Mouse (Mus musculus) midbrain, postnatal 0 days (tissue): ENCODE results near the gene Gm43302. TPM values are rescaled to one million over a fixed set of nuclear protein-coding genes. Genes with fewer than 3 reads are reported as not detected.
"Not testable (repeated sequence)": the region's sequence is repeated elsewhere in the genome, so short reads cannot be mapped to it uniquely, and the experiment has no call there.

Source experiments
- ATAC-seq: fragments of 200-750 bp; cut with Nextera tagmentation; 2 replicates; pipeline ENCODE4 v1.8.0; 2017; ENCODE audit warnings: moderate number of reproducible peaks, mild to moderate bottlenecking, moderate TSS enrichment, moderate library complexity; ENCODE audit not compliant: low FRiP score
- DNase-seq: peaks from one replicate; pipeline ENCODE4 v3.0.0-alpha.2; 2015; ENCODE audit warnings: low spot score
- H3K27ac ChIP-seq: fragments of 300-500 bp; sonication (generic); 2 replicates; pipeline ENCODE4 v1.5.1; 2014; ENCODE audit warnings: low read depth, mild to moderate bottlenecking, low read length, mixed read lengths
- H3K27me3 ChIP-seq: fragments of 300-500 bp; sonication (generic); 2 replicates; pipeline ENCODE4 v1.6.1; 2014; ENCODE audit warnings: low read length, control low read depth, mixed read lengths; ENCODE audit not compliant: insufficient read depth
- H3K36me3 ChIP-seq: fragments of 300-500 bp; sonication (generic); 2 replicates; pipeline ENCODE4 v1.6.1; 2014; ENCODE audit warnings: low read length, control low read depth, mixed read lengths; ENCODE audit not compliant: insufficient read depth
- H3K4me1 ChIP-seq: fragments of 300-500 bp; sonication (generic); 2 replicates; pipeline ENCODE4 v1.6.1; 2014; ENCODE audit warnings: mild to moderate bottlenecking, control low read depth, antibody characterized with exemption, low read length, mixed read lengths; ENCODE audit not compliant: insufficient read depth
- H3K4me2 ChIP-seq: fragments of 300-500 bp; sonication (generic); 2 replicates; pipeline ENCODE4 v1.6.1; 2014; ENCODE audit warnings: low read depth, mild to moderate bottlenecking, low read length, mixed read lengths; ENCODE audit not compliant: poor library complexity, severe bottlenecking
- H3K4me3 ChIP-seq: fragments of 300-500 bp; sonication (generic); 2 replicates; pipeline ENCODE4 v1.5.1; 2014; ENCODE audit warnings: low read depth, mild to moderate bottlenecking, low read length, moderate library complexity
- H3K9ac ChIP-seq: fragments of 300-500 bp; sonication (generic); replicated peaks from 2 replicates; pipeline ENCODE4 v1.6.1; 2014; ENCODE audit warnings: mild to moderate bottlenecking, low read length, moderate library complexity, mixed read lengths; ENCODE audit not compliant: poor library complexity, severe bottlenecking
- H3K9me3 ChIP-seq: fragments of 300-500 bp; sonication (generic); 2 replicates; pipeline ENCODE4 v1.6.1; 2016; ENCODE audit warnings: low read length, control low read depth
- CTCF ChIP-seq: IDR thresholded peaks from 2 replicates; pipeline ENCODE4 v1.5.1; 2016; ENCODE audit warnings: antibody characterized with exemption, mild to moderate bottlenecking
- WGBS: fragments of 180-500 bp; shearing (Covaris S2); extraction: QIAGEN DNeasy Blood & Tissue Kit; methylation state at CpG from one replicate; pipeline ENCODE4 v1.1.7; 2014; 5-methylcytosine and 5-hydroxymethylcytosine counted together
- polyA plus RNA-seq: library from polyadenylated mRNA; unstranded; fragments of >200 nt; fragmentation: Nextera tagmentation; extraction: Ambion mirVana; gene quantifications from 2 replicates; pipeline ENCODE4 v1.2.1, GENCODE M21; 2015
- total RNA-seq: library from RNA; depleted of rRNA; stranded (reverse); fragments of >200 nt; gene quantifications from 2 replicates; pipeline ENCODE4 v1.2.3, GENCODE M21; 2014; rRNA removed

Gene Gm43302
- total and polyA plus RNA-seq, 2 experiments from 2014 or later = 0.60 TPM; not detected in 1

- H3K4me2 ChIP-seq, H3K9ac ChIP-seq, H3K4me3 ChIP-seq, DNase-seq, H3K27ac ChIP-seq, H3K36me3 ChIP-seq, H3K4me1 ChIP-seq, H3K27me3 ChIP-seq, H3K9me3 ChIP-seq, ATAC-seq: not testable (repeated sequence)
Observed at GRCm38 (mm10) chr5:105197915-105198560, 95.5 kb downstream of the Gm43302 start.

GRCm38 (mm10) chr5:105196308-105196707 lies 97.2 kb downstream of the Gm43302 start:
- DNase-seq = not testable (repeated sequence)
- WGBS = 87% methylated on average over 5 of the region's 5 CpGs

GRCm38 (mm10) chr5:105192536-105192935 lies 101.0 kb downstream of the Gm43302 start:
- not testable (repeated sequence) for H3K27ac ChIP-seq, H3K4me3 ChIP-seq, H3K9me3 ChIP-seq, ATAC-seq, H3K27me3 ChIP-seq, H3K4me1 ChIP-seq, H3K36me3 ChIP-seq, H3K4me2 ChIP-seq, H3K9ac ChIP-seq, DNase-seq
- 85% methylated on average over 2 of the region's 2 CpGs for WGBS

More at GRCm38 (mm10) chr5:105196308-105196707, 97.2 kb downstream of the Gm43302 start:
- not testable (repeated sequence) for H3K27me3 ChIP-seq, H3K36me3 ChIP-seq, H3K4me3 ChIP-seq, H3K4me2 ChIP-seq, H3K9me3 ChIP-seq, ATAC-seq, H3K4me1 ChIP-seq, H3K9ac ChIP-seq, H3K27ac ChIP-seq

- Histone ChIP-seq H3K27me3 (no peaks in the 10 kb centered on the region), H3K36me3 (no peaks in the 10 kb centered on the region), H3K4me1 (no peaks in the 10 kb centered on the region), H3K9ac (no peak overlapping the region), H3K4me2 (no peak overlapping the region), H3K27ac (no peak overlapping the region), H3K9me3 (no peaks in the 10 kb centered on the region), H3K4me3 (no peak overlapping the region)
- DNase-seq (no peak), ATAC-seq (no peak)
- no peak for TF ChIP-seq CTCF
Observed at GRCm38 (mm10) chr5:105181446-105181845, 112.0 kb downstream of the Gm43302 start.

Other genes starting within 250 kb of the Gm43302 start
- gene Gbp9, start 154.2 kb downstream of the Gm43302 start, total RNA-seq = 1.8 and 3.8 TPM in 2 replicates
- gene Gbp9, start 154.2 kb downstream of the Gm43302 start, polyA plus RNA-seq = 1.5 and 2.0 TPM in 2 replicates
- gene Gbp8, start 154.2 kb downstream of the Gm43302 start, total RNA-seq = 0.27 TPM in 1 of 2 replicates, not detected in the other
- 0.32 and 0.34 TPM in 2 replicates for gene Gbp8, start 154.2 kb downstream of the Gm43302 start, polyA plus RNA-seq
- 1.5 and 6.1 TPM in 2 replicates for gene Gbp4, start 154.1 kb downstream of the Gm43302 start, total RNA-seq
- 0.65 and 0.92 TPM in 2 replicates for gene Gbp4, start 154.1 kb downstream of the Gm43302 start, polyA plus RNA-seq
- 1.3 and 2.0 TPM in 2 replicates for gene Gbp10, start 54.2 kb downstream of the Gm43302 start, total RNA-seq
- 0.62 and 1.6 TPM in 2 replicates for gene Gbp10, start 54.2 kb downstream of the Gm43302 start, polyA plus RNA-seq
- 1.8 and 3.5 TPM in 2 replicates for gene Gbp6, start within 50 bp of the Gm43302 start, total RNA-seq
- gene Gbp6, start within 50 bp of the Gm43302 start, polyA plus RNA-seq = 1.7 and 2.0 TPM in 2 replicates
- 63.4 and 63.5 TPM in 2 replicates for gene Lrrc8b, start 122.1 kb upstream of the Gm43302 start, total RNA-seq
- gene Lrrc8b, start 122.1 kb upstream of the Gm43302 start, polyA plus RNA-seq = 17.6 and 18.5 TPM in 2 replicates
- gene Lrrc8c, start 225.7 kb upstream of the Gm43302 start, total RNA-seq = 11.4 and 11.6 TPM in 2 replicates
- 10.8 and 14.7 TPM in 2 replicates for gene Lrrc8c, start 225.7 kb upstream of the Gm43302 start, polyA plus RNA-seq